Mouse (Mus musculus): ENCODE data around the gene Tsen15. TPM values are rescaled to one million over a fixed set of nuclear protein-coding genes. Genes with fewer than 3 reads are reported as not detected.

The Tsen15 gene
- total RNA-seq (2021): 10 to 100 TPM; 37.2 to 38.7 TPM

- peak; percentile 85 to 86 for DNase-seq
Measured at GRCm38 (mm10) chr1:152386188-152386835, at the start of gene Tsen15. TSS of gene Tsen15 (minus strand) at chr1:152386688.

GRCm38 (mm10) chr1:152434166-152434565 is 47.7 kb upstream of the Tsen15 start:
- no peak for DNase-seq

GRCm38 (mm10) chr1:152429805-152430204 is 43.3 kb upstream of the Tsen15 start:
- DNase-seq: no peak

- DNase-seq: no peak
Measured at GRCm38 (mm10) chr1:152427912-152428581, 41.6 kb upstream of the Tsen15 start.

- no peak for DNase-seq
Measured at GRCm38 (mm10) chr1:152423052-152423451, 36.6 kb upstream of the Tsen15 start.

GRCm38 (mm10) chr1:152422295-152422694 is 35.8 kb upstream of the Tsen15 start:
- no peak for DNase-seq

GRCm38 (mm10) chr1:152417602-152418001 is 31.1 kb upstream of the Tsen15 start:
- no peak for DNase-seq

GRCm38 (mm10) chr1:152416306-152416904 is 29.9 kb upstream of the Tsen15 start:
- no peak for DNase-seq

- DNase-seq: peak in 1 of 2 experiments; percentile 27
Measured at GRCm38 (mm10) chr1:152414451-152414850, 28.0 kb upstream of the Tsen15 start.

- no peak for DNase-seq
Measured at GRCm38 (mm10) chr1:152413961-152414360, 27.5 kb upstream of the Tsen15 start.

- DNase-seq: no peak
Measured at GRCm38 (mm10) chr1:152413116-152413515, 26.6 kb upstream of the Tsen15 start.

- DNase-seq: peak in 1 of 2 experiments; percentile 41
Measured at GRCm38 (mm10) chr1:152410657-152411056, 24.2 kb upstream of the Tsen15 start.

- DNase-seq: no peak
Measured at GRCm38 (mm10) chr1:152409356-152409755, 22.9 kb upstream of the Tsen15 start.

- DNase-seq: no peak
Measured at GRCm38 (mm10) chr1:152407021-152407946, 20.8 kb upstream of the Tsen15 start.

GRCm38 (mm10) chr1:152400556-152401540 is 14.4 kb upstream of the Tsen15 start:
- DNase-seq: no peak

GRCm38 (mm10) chr1:152399790-152400555 is 13.5 kb upstream of the Tsen15 start, which contains the start of gene Colgalt2:
TSS of gene Colgalt2 (plus strand) at chr1:152399830.
- peak; percentile 61 to 65 for DNase-seq

- no peak for DNase-seq
Measured at GRCm38 (mm10) chr1:152398708-152399107, 12.2 kb upstream of the Tsen15 start.

GRCm38 (mm10) chr1:152394956-152395515 is 8.5 kb upstream of the Tsen15 start:
- DNase-seq: no peak

GRCm38 (mm10) chr1:152394137-152394536 is 7.6 kb upstream of the Tsen15 start:
- no peak for DNase-seq

- no peak for DNase-seq
Measured at GRCm38 (mm10) chr1:152389271-152389670, 2.8 kb upstream of the Tsen15 start.
